Mouse (Mus musculus) neutrophil, adult 5-6 weeks (primary cell): ENCODE results near the gene Treml4. TPM values are rescaled to one million over a fixed set of nuclear protein-coding genes. Genes with fewer than 3 reads are reported as not detected.

Source experiments
- ATAC-seq: fragments of 151-379, 151-347 bp; 2 replicates; pipeline ENCODE4 v1.8.0; 2017; ENCODE audit warnings: mild to moderate bottlenecking, moderate TSS enrichment; ENCODE audit not compliant: insufficient number of reproducible peaks, poor library complexity, low FRiP score, severe bottlenecking; ENCODE audit errors: extremely low read depth
- total RNA-seq: library from RNA; stranded (forward); fragments of 200-1000 nt; gene quantifications from 2 replicates; pipeline ENCODE4 v1.2.3, GENCODE M21; 2017

Treml4 gene
- 47.1 and 49.0 TPM in 2 replicates for total RNA-seq

GRCm38 (mm10) chr17:48263741-48264362, at the start of gene Treml4:
Gene Treml4, plus strand, starts transcription at chr17:48264295.
- ATAC-seq: peak; percentile 47

- ATAC-seq: peak; percentile 62
Measured at GRCm38 (mm10) chr17:48215429-48215828, 48.7 kb upstream of the Treml4 start.

GRCm38 (mm10) chr17:48230680-48231079, 33.4 kb upstream of the Treml4 start:
- ATAC-seq: peak; percentile 24; the same call in 1 of the 2 replicates

- peak; percentile 87 for ATAC-seq
Measured at GRCm38 (mm10) chr17:48232518-48232917, 31.6 kb upstream of the Treml4 start, which contains the start of gene Trem1. Gene Trem1, plus strand, starts transcription at chr17:48232768.

GRCm38 (mm10) chr17:48233789-48234188, 30.3 kb upstream of the Treml4 start:
- ATAC-seq: no peak

GRCm38 (mm10) chr17:48234550-48234949, 29.5 kb upstream of the Treml4 start:
- ATAC-seq: 0 out of 2 replicates have a peak, but pooled peaks have one; percentile 28

GRCm38 (mm10) chr17:48235773-48236370, 28.2 kb upstream of the Treml4 start:
- ATAC-seq: no peak

- ATAC-seq: no peak
Measured at GRCm38 (mm10) chr17:48237621-48238020, 26.5 kb upstream of the Treml4 start.

- peak; percentile 75 for ATAC-seq
Measured at GRCm38 (mm10) chr17:48247221-48247928, 16.7 kb upstream of the Treml4 start, which contains the start of gene Trem3. Gene Trem3, plus strand, starts transcription at chr17:48247777.

GRCm38 (mm10) chr17:48249039-48249438, 15.1 kb upstream of the Treml4 start:
- ATAC-seq: no peak

GRCm38 (mm10) chr17:48249501-48249900, 14.6 kb upstream of the Treml4 start:
- no peak for ATAC-seq

- no peak for ATAC-seq
Measured at GRCm38 (mm10) chr17:48250631-48251030, 13.5 kb upstream of the Treml4 start.

GRCm38 (mm10) chr17:48256575-48256974, 7.5 kb upstream of the Treml4 start:
- ATAC-seq: no peak

- no peak for ATAC-seq
Measured at GRCm38 (mm10) chr17:48261868-48262267, 2.2 kb upstream of the Treml4 start.

GRCm38 (mm10) chr17:48264662-48265061, 567 bp downstream of the Treml4 start:
- no peak for ATAC-seq

- no peak for ATAC-seq
Measured at GRCm38 (mm10) chr17:48266138-48266537, 2.0 kb downstream of the Treml4 start.

- no peak for ATAC-seq
Measured at GRCm38 (mm10) chr17:48266610-48267304, 2.7 kb downstream of the Treml4 start.

GRCm38 (mm10) chr17:48267591-48267990, 3.5 kb downstream of the Treml4 start:
- ATAC-seq: no peak

GRCm38 (mm10) chr17:48268276-48268675, 4.2 kb downstream of the Treml4 start:
- ATAC-seq: no peak
